Mouse (Mus musculus) stomach, postnatal 0 days (tissue): Measurements from ENCODE around the gene Cldn11. TPM values are rescaled to one million over a fixed set of nuclear protein-coding genes. Genes with fewer than 3 reads are reported as not detected.

ENCODE experiments used
- ATAC-seq: fragments of 200-750 bp; cut with Nextera tagmentation; 2 replicates; pipeline ENCODE4 v1.8.0; 2017; ENCODE audit not compliant: low FRiP score, low TSS enrichment
- DNase-seq: peaks from one replicate; pipeline ENCODE4 v3.0.0-alpha.2; 2016; ENCODE audit warnings: low spot score
- H3K27ac ChIP-seq: fragments of 300-500 bp; sonication (generic); replicated peaks from 2 replicates; pipeline ENCODE4 v1.5.1; 2014; ENCODE audit warnings: mild to moderate bottlenecking, control low read depth
- H3K27me3 ChIP-seq: fragments of 300-500 bp; sonication (generic); 2 replicates; pipeline ENCODE4 v1.6.1; 2014; ENCODE audit warnings: low read length; ENCODE audit not compliant: control insufficient read depth, insufficient read depth
- H3K36me3 ChIP-seq: fragments of 300-500 bp; sonication (generic); 2 replicates; pipeline ENCODE4 v1.6.1; 2014; ENCODE audit warnings: low read length, mixed read lengths; ENCODE audit not compliant: control insufficient read depth, insufficient read depth
- H3K4me1 ChIP-seq: fragments of 300-500 bp; sonication (generic); replicated peaks from 2 replicates; pipeline ENCODE4 v1.6.1; 2014; ENCODE audit warnings: antibody characterized with exemption; ENCODE audit not compliant: control insufficient read depth, insufficient read depth
- H3K4me2 ChIP-seq: fragments of 300-500 bp; sonication (generic); replicated peaks from 2 replicates; pipeline ENCODE4 v1.6.1; 2014; ENCODE audit warnings: low read depth, mild to moderate bottlenecking, control low read depth, moderate library complexity
- H3K4me3 ChIP-seq: fragments of 300-500 bp; sonication (generic); 2 replicates; pipeline ENCODE4 v1.5.1; 2014; ENCODE audit warnings: low read depth, low read length, control low read depth
- H3K9ac ChIP-seq: fragments of 300-500 bp; sonication (generic); 2 replicates; pipeline ENCODE4 v1.6.1; 2014; ENCODE audit warnings: mild to moderate bottlenecking, low read length, control low read depth, mixed read lengths
- H3K9me3 ChIP-seq: fragments of 300-500 bp; sonication (generic); 2 replicates; pipeline ENCODE4 v1.6.1; 2016; ENCODE audit warnings: low read length; ENCODE audit not compliant: control insufficient read depth
- CTCF ChIP-seq: IDR thresholded peaks from 2 replicates; pipeline ENCODE4 v1.5.1; 2016; ENCODE audit warnings: antibody characterized with exemption, low read depth, mild to moderate bottlenecking, moderate library complexity
- EP300 ChIP-seq: optimal IDR thresholded peaks from 2 replicates; pipeline ENCODE3; 2016; ENCODE audit warnings: antibody characterized with exemption
- WGBS: fragments of 180-500 bp; shearing (Covaris S2); extraction: QIAGEN DNeasy Blood & Tissue Kit; methylation state at CpG from one replicate; pipeline ENCODE4 v1.1.7; 2014; 5-methylcytosine and 5-hydroxymethylcytosine counted together
- polyA plus RNA-seq: library from polyadenylated mRNA; unstranded; fragments of >200 nt; fragmentation: Nextera tagmentation; extraction: Ambion mirVana; gene quantifications from 2 replicates; pipeline ENCODE4 v1.2.1, GENCODE M21; 2015

The Cldn11 gene
- polyA plus RNA-seq, 1 experiment from 2014 or later, result 0.50 TPM

- Histone ChIP-seq H3K4me3 (no peak overlapping the region), H3K27me3 (no peaks in the 10 kb centered on the region), H3K27ac (no peak overlapping the region), H3K9me3 (no peaks in the 10 kb centered on the region), H3K36me3 (no peaks in the 10 kb centered on the region), H3K9ac (no peak overlapping the region), H3K4me1 (0 out of 2 replicates have a peak, but pooled peaks cover 4% of the 10 kb centered on the region), H3K4me2 (no peak overlapping the region)
- peak; percentile 73 for DNase-seq
- 13% methylated on average over 14 of the region's 14 CpGs for WGBS
- no peak for TF ChIP-seq EP300
- peak; percentile 95 for TF ChIP-seq CTCF
- ATAC-seq, result peak; percentile 86
Observed at GRCm38 (mm10) chr3:31145641-31146290, 4.0 kb upstream of the Cldn11 start.

GRCm38 (mm10) chr3:31148595-31148994 lies 1.1 kb upstream of the Cldn11 start:
- H3K27me3 ChIP-seq, result no peaks in the 10 kb centered on the region
- no peaks in the 10 kb centered on the region for H3K36me3 ChIP-seq
- no peak overlapping the region for H3K27ac ChIP-seq
- H3K4me1 ChIP-seq, result 0 out of 2 replicates have a peak, but pooled peaks cover 4% of the 10 kb centered on the region
- no peak overlapping the region for H3K4me3 ChIP-seq
- DNase-seq (no peak), ATAC-seq (no peak)
- no peak overlapping the region for H3K9ac ChIP-seq
- H3K4me2 ChIP-seq, result no peak overlapping the region
- 77% methylated on average over 7 of the region's 7 CpGs for WGBS
- no peak for TF ChIP-seq EP300
- TF ChIP-seq CTCF, result no peak
- no peaks in the 10 kb centered on the region for H3K9me3 ChIP-seq

GRCm38 (mm10) chr3:31152108-31152507 lies 2.4 kb downstream of the Cldn11 start:
- TF ChIP-seq EP300 (no peak), CTCF (no peak)
- H3K36me3 ChIP-seq, result no peaks in the 10 kb centered on the region
- WGBS, result 51% methylated on average over 6 of the region's 6 CpGs
- no peak for DNase-seq
- no peak overlapping the region for H3K9ac ChIP-seq
- no peak overlapping the region for H3K4me3 ChIP-seq
- H3K4me2 ChIP-seq, result no peak overlapping the region
- ATAC-seq, result no peak
- H3K27me3 ChIP-seq, result no peaks in the 10 kb centered on the region
- 0 out of 2 replicates have a peak, but pooled peaks cover 4% of the 10 kb centered on the region for H3K4me1 ChIP-seq
- H3K9me3 ChIP-seq, result no peaks in the 10 kb centered on the region
- H3K27ac ChIP-seq, result no peak overlapping the region

DNA sequence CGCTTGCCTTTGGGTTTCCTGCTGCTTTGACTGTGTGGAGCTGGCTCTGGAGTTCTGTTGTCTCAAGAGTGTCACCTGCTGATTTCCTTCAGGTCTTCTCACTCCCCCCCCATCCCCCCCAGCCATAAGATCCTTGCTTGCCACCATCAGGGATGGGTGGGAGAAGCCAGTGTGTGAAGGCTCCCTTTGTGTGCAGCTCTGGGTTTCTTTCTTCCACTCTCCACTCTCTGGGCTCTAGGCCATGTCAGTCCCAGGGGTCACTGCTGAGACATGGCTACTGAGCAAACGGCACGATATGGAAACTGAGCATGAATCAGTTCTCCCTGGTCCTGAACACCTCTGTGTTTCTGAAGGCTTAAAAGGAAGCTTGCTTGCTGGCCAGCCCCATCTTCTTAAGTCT lies 6.4 kb downstream of the Cldn11 start:
- 64% methylated on average over 3 of the region's 3 CpGs for WGBS
- Histone ChIP-seq H3K9ac (no peak overlapping the region), H3K4me1 (no peaks in the 10 kb centered on the region), H3K4me3 (no peak overlapping the region), H3K27me3 (no peaks in the 10 kb centered on the region), H3K9me3 (no peaks in the 10 kb centered on the region), H3K4me2 (no peak overlapping the region), H3K27ac (no peak overlapping the region), H3K36me3 (no peaks in the 10 kb centered on the region)
- DNase-seq (no peak), ATAC-seq (no peak)
- TF ChIP-seq EP300 (no peak), CTCF (no peak)

- Histone ChIP-seq H3K27ac (no peak overlapping the region), H3K9me3 (no peaks in the 10 kb centered on the region), H3K9ac (no peak overlapping the region), H3K27me3 (no peaks in the 10 kb centered on the region), H3K4me2 (no peak overlapping the region), H3K4me1 (no peaks in the 10 kb centered on the region), H3K4me3 (no peak overlapping the region), H3K36me3 (no peaks in the 10 kb centered on the region)
- ATAC-seq (no peak), DNase-seq (no peak)
- TF ChIP-seq CTCF (no peak), EP300 (no peak)
- WGBS, result 63% methylated on average over 15 of the region's 15 CpGs
Observed at GRCm38 (mm10) chr3:31157776-31158175, 8.1 kb downstream of the Cldn11 start.

DNA sequence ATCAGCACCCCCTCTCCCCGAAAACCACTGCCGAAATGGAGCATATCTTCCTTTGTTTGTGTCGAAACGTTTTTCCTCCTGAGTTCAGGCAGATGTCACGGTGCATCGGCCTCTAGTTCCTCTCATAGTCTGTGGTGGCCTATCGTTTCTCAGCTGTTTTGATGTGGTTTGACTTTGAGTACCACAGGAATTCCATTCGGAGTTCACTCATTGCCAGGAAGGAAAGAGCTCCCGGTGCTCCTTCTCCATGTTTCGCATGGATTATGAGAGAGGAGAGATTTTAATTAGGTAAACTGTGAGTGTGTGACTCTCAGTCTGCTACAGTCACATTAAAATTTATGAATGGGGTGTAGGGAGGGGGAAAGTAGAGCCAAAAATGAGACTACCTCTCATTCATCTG lies 10.3 kb downstream of the Cldn11 start:
- Histone ChIP-seq H3K4me2 (no peak overlapping the region), H3K4me3 (no peak overlapping the region), H3K36me3 (no peaks in the 10 kb centered on the region), H3K9ac (no peak overlapping the region), H3K27ac (no peak overlapping the region), H3K4me1 (no peaks in the 10 kb centered on the region), H3K27me3 (no peaks in the 10 kb centered on the region), H3K9me3 (no peaks in the 10 kb centered on the region)
- no peak for ATAC-seq
- WGBS, result 74% methylated on average over 10 of the region's 10 CpGs
- no peak for TF ChIP-seq CTCF
- DNase-seq, result no peak
